Mouse (Mus musculus): ENCODE results near the gene 1110004F10Rik. TPM values are rescaled to one million over a fixed set of nuclear protein-coding genes. Genes with fewer than 3 reads are reported as not detected.

The 1110004F10Rik gene
- 61.9 TPM for total RNA-seq (2023)

DNA sequence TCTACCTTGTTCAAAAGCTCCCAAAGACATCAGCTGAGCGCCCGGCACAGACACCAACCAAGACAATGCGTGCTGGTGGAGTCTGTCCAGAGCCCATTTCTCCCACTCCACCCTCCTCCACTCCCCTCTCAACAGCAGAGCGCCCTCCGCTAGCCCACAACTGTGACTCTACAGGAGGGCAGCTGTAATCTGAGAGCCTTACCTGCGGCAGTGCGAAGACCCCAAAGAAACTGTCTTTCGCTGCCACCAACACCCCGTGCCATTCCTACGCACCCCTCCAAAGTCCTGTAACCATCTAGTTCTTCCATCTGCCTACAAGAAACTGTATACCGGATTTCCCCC, at the start of gene 1110004F10Rik:
Gene 1110004F10Rik (plus strand): TSS at position 202 of the 342 bp plus-strand sequence.

DNA sequence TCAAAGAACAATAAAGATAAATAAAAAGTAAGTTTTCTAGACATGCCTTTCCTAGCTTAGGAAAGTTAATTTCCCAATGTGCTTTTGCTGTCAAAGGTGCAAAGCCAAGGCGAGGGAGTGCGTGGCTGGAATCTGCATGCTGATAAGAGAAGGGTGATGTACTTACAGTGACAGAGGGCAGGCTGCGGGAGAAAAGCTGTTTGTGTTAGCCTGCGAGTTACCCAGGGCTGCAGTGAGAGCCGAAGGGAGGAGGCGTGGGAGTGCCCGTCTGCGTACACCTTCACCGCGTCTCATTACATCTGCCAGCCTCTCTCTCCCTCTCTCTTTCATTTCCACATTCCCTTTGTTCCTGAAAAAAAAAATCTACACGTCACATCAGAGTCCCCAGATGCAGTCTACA, 686 bp upstream of the 1110004F10Rik start, which contains the start of gene Sox6:
Gene Sox6 (minus strand): TSS at position 286 of the 400 bp plus-strand sequence.

DNA sequence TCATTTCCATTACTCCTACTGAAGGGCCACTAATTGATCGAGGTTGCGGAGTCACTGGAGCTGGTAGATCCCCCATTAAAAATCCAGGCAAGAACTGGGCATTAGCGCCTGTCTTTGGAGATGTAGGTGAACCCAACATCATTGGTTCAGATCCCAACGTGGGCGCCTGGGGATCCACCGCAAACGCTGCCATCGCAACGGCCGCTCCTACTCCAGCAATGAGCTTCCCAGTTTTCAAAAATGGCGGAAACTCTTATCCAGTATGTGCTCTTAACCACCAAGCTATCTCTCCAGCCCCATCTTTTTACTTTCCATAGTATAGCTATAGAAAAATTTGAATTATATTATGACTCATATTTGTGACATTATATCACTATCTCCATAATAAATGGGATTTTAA, 45.2 kb downstream of the 1110004F10Rik start, which contains the start of gene Gm4353:
Gene Gm4353 (minus strand): TSS at position 270 of the 400 bp plus-strand sequence.

Other genes with a start within 250 kb of the 1110004F10Rik start
- gene Sox6, start 601 bp upstream of the 1110004F10Rik start, total RNA-seq (2023) = 0.59 TPM
- 3.1 TPM for gene Gm4353, start 45.2 kb downstream of the 1110004F10Rik start, total RNA-seq (2023)

Measured in CD4-positive naive resting alpha-beta T cell, adult 57 days (primary cell).